Mouse (Mus musculus): ENCODE measurements around the gene Nsg2.

- no peak for TF ChIP-seq GATA1 (IDR thresholded peaks at IDR 0.05; ENCODE audit: borderline replicate concordance, low read length)
- no peak for TF ChIP-seq FLI1 (IDR thresholded peaks at IDR 0.05; ENCODE audit: low read length)
These were observed 87.6 kb downstream of the Nsg2 start for GRCm38 (mm10) chr11:32087779-32088442.
